Mouse (Mus musculus) thymus, adult 18-20 months (tissue): Measurements from ENCODE around the gene Esp3.
"Not testable (repeated sequence)": the region's sequence is repeated elsewhere in the genome, so short reads cannot be mapped to it uniquely, and the experiment has no call there.

Experiments used
- DNase-seq, 2 experiments: peaks; one replicate each; pipeline ENCODE4 v3.0.0; 2022; ENCODE audit warnings: mixed read lengths in 2 of 2

Esp3 gene

GRCm38 (mm10) chr17:40631775-40632174 is at the start of gene Esp3:
TSS of gene Esp3 (plus strand) at chr17:40632075.
- DNase-seq: not testable (repeated sequence)

GRCm38 (mm10) chr17:40583906-40584305 is 48.0 kb upstream of the Esp3 start:
- not testable (repeated sequence) for DNase-seq

DNA sequence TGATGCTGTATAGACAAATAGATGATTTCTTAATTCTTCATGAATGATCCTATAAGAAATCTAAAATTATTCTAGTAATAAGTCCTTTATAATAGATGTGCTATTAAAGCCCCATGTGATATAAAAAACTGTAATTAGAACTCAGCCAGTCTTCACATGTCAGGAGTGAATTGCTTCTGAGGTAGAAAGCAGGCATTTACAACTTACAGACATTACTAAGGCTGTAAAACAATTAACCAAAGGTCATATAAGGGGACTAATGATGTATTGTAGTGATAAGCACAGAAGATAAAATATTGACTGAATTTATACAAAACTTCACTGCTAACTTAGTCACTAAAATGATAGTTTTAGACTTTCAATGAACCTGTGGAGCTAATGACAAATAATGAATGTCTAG is 40.6 kb upstream of the Esp3 start:
- no peak for DNase-seq

- no peak for DNase-seq
These were observed 33.6 kb upstream of the Esp3 start, which contains the start of gene Esp4 for GRCm38 (mm10) chr17:40598294-40598693. TSS of gene Esp4 (plus strand) at chr17:40598594.

GRCm38 (mm10) chr17:40662118-40662679 is 30.3 kb downstream of the Esp3 start:
- DNase-seq: not testable (repeated sequence)

- DNase-seq: not testable (repeated sequence)
These were observed 31.4 kb downstream of the Esp3 start for GRCm38 (mm10) chr17:40663161-40663811.
